Mouse (Mus musculus) kidney, adult 2 months (tissue): Measurements from ENCODE around the gene Lmx1a.

Experiments
- CTCF ChIP-seq: fragments of 200-500 bp; conservative IDR thresholded peaks from 2 replicates; pipeline ENCODE4 v1.5.1; 2011; ENCODE audit warnings: low read depth, mild to moderate bottlenecking, control low read depth, low read length, moderate library complexity, mixed read lengths; ENCODE audit not compliant: insufficient read depth, insufficient read length
- POLR2A ChIP-seq: fragments of 200-500 bp; IDR thresholded peaks from one replicate; pipeline ENCODE4 v1.6.1; 2011; ENCODE audit warnings: low read depth, low read length, control low read depth

DNA sequence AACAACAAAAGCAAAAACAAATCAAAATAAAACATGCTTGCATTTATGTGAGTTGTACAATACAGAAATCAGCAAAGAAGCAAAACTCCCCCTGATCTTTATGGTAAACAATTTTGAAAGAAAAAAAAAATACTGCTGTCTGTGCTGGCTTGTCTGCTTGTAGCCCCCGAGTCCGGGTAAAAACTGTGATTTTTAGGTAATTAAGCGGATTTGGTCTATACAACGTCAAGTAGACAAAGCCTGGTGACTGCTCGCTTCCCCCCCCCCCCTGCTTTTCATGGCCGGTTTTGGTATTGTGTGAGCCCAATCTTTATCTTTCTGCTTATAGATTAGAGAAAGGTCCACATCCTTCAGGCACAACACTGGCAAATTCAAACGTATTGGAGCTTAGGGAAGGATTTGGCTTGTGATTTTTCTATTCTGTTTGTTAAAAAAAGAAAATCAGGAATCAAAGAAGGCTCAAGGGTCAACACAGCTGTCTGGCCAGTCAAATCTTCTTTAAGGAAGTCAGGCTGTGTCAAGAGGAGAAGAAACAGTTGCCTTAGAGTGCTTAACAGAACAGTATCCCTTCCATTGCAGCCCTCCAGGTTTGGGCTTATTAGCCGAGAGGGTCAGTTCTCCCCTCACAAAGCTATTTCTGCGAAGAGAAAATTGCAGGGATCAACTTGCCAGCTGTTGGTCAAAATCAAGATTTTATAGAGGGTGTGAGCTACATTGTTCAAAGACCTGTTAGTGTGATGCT lies 4.6 kb downstream of the Lmx1a start:
- no peak for TF ChIP-seq CTCF
- TF ChIP-seq POLR2A, result no peak
